Mouse (Mus musculus): ENCODE data around the gene Ccdc134.
A peak's percentile ranks its signal among the peaks of the same experiment; 100 is the strongest.
"Not testable (repeated sequence)": the region's sequence is repeated elsewhere in the genome, so short reads cannot be mapped to it uniquely, and the experiment has no call there.

Ccdc134 gene

GRCm38 (mm10) chr15:82127426-82128374 is at the start of gene Ccdc134:
Gene Ccdc134 (plus strand): TSS chr15:82127922.
- peak; percentile 90 to 96 for DNase-seq (ENCODE audit: low spot score in 2 of 2)

GRCm38 (mm10) chr15:82079883-82080282 is 47.8 kb upstream of the Ccdc134 start:
- no peak for DNase-seq (ENCODE audit: low spot score in 2 of 2)

GRCm38 (mm10) chr15:82081161-82081560 is 46.6 kb upstream of the Ccdc134 start:
- DNase-seq (ENCODE audit: low spot score in 2 of 2) = peak in 1 of 2 experiments; percentile 12

- DNase-seq (ENCODE audit: low spot score in 2 of 2) = no peak
Measured at GRCm38 (mm10) chr15:82085606-82086005, 42.1 kb upstream of the Ccdc134 start.

- no peak for DNase-seq (ENCODE audit: low spot score in 2 of 2)
Measured at GRCm38 (mm10) chr15:82086131-82086530, 41.6 kb upstream of the Ccdc134 start.

GRCm38 (mm10) chr15:82087266-82087665 is 40.5 kb upstream of the Ccdc134 start:
- DNase-seq (ENCODE audit: low spot score in 2 of 2) = no peak

GRCm38 (mm10) chr15:82091061-82091460 is 36.7 kb upstream of the Ccdc134 start:
- DNase-seq (ENCODE audit: low spot score in 2 of 2) = no peak

GRCm38 (mm10) chr15:82106953-82107555 is 20.7 kb upstream of the Ccdc134 start:
- peak in 1 of 2 experiments; percentile 34 for DNase-seq (ENCODE audit: low spot score in 2 of 2)

GRCm38 (mm10) chr15:82120544-82120943 is 7.2 kb upstream of the Ccdc134 start:
- no peak for DNase-seq (ENCODE audit: low spot score in 2 of 2)

GRCm38 (mm10) chr15:82126690-82127089 is 1.0 kb upstream of the Ccdc134 start:
- DNase-seq (ENCODE audit: low spot score in 2 of 2) = not testable (repeated sequence)

- DNase-seq (ENCODE audit: low spot score in 2 of 2) = no peak
Measured at GRCm38 (mm10) chr15:82128398-82128797, 676 bp downstream of the Ccdc134 start.

- DNase-seq (ENCODE audit: low spot score in 2 of 2) = no peak
Measured at GRCm38 (mm10) chr15:82130599-82130998, 2.9 kb downstream of the Ccdc134 start.

- no peak for DNase-seq (ENCODE audit: low spot score in 2 of 2)
Measured at GRCm38 (mm10) chr15:82135372-82135771, 7.7 kb downstream of the Ccdc134 start.

- peak in 1 of 2 experiments; percentile 68 for DNase-seq (ENCODE audit: low spot score in 2 of 2)
Measured at GRCm38 (mm10) chr15:82138565-82138964, 10.8 kb downstream of the Ccdc134 start.

- no peak for DNase-seq (ENCODE audit: low spot score in 2 of 2)
Measured at GRCm38 (mm10) chr15:82139196-82139595, 11.5 kb downstream of the Ccdc134 start.

- DNase-seq (ENCODE audit: low spot score in 2 of 2) = no peak
Measured at GRCm38 (mm10) chr15:82140355-82140754, 12.6 kb downstream of the Ccdc134 start.

- no peak for DNase-seq (ENCODE audit: low spot score in 2 of 2)
Measured at GRCm38 (mm10) chr15:82144157-82144556, 16.4 kb downstream of the Ccdc134 start.

- DNase-seq (ENCODE audit: low spot score in 2 of 2) = no peak
Measured at GRCm38 (mm10) chr15:82145408-82145807, 17.7 kb downstream of the Ccdc134 start.

- DNase-seq (ENCODE audit: low spot score in 2 of 2) = no peak
Measured at GRCm38 (mm10) chr15:82145851-82146769, 18.4 kb downstream of the Ccdc134 start.

- DNase-seq (ENCODE audit: low spot score in 2 of 2) = peak; percentile 92 to 95
Measured at GRCm38 (mm10) chr15:82146770-82147610, 19.3 kb downstream of the Ccdc134 start, which contains the start of gene Srebf2. Gene Srebf2 (plus strand): TSS chr15:82147181.

Measured in spleen, postnatal 14 days (tissue).